Mouse (Mus musculus): ENCODE measurements around the gene Mrps25.

DNA sequence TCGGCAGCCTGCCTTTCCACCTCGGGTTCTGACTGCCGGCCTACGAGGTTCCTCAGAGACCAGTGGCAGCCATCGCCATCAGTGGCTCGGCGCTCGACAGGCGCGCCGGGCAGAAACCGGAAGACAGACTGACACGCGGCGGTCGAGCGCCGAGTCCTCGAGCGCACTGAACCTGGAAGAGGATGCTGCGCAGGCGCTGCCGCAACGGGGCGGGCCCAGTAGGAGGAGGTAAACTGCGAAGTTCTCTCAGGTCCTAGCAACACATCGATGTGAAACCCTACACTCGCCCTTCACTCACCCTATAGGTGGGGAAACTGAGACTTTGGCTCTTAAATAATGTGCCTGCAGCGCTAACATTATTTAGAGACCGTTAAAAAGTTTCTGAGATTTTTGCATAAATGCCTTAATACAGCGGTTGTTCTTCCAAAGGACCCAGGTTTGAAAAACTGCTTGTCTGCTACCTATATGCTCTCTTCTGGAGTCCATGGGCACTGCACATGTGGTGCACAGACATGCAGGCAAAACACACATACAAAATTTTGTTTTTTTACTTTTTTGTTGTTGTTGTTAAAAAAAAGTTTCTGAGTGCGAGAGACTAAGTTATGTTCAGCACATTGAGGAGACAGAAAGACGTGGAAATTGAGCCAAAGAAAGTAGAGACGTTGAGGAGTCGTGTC, 31.1 kb upstream of the Mrps25 start, which contains the start of gene Rbsn:
- 0 out of 2 replicates have a peak, but pooled peaks have one; percentile 26 for TF ChIP-seq FLI1 (IDR thresholded peaks at IDR 0.05; ENCODE audit: low read length)
- TF ChIP-seq GATA1 (IDR thresholded peaks at IDR 0.05; ENCODE audit: borderline replicate concordance, low read length): no peak

All from megakaryocyte, embryonic 14.5 days (primary cell).